Comparison of ENCODE assay signal across 15 mouse cellular contexts in the genomic region with DNA sequence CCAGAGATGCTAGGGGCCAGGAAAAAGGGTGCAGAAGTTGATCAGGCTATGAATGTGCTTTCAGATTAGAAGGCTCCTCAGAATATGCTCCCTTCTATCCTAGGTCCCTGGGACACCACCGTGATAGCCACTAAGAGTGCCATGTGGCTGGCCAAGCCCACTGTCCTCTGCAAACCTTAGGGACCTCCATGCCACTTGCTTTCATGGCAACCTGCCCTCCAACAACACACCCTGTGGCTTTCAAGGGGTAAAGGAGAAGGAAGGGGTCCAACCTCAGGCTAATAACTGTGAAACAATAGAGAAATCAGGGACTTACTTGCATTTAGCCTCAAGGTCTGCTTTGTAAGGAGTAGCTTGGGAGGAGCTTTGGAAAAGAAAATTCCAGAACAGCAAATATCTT. TPM values are rescaled to one million over a fixed set of nuclear protein-coding genes. Genes with fewer than 3 reads are reported as not detected.
DNase-seq lines count a peak whose midpoint lies in the region; ATAC-seq lines count a peak whose summit lies in the region.
"Had no signal": no experiment of that assay in that cellular context is flagged by ENCODE, and none has a peak within 500 bp of the region (broad histone marks: within the 10 kb centered on the region; RNA-seq: fewer than 3 reads in every experiment).

No protein-coding gene starts in this region.

- DNase-seq in cerebellum, adult 9-11 months = peak; percentile 77
- DNase-seq in cerebellum, adult 9-10 months = no peak
- no peak for DNase-seq in heart, adult 11 months
- DNase-seq in liver, embryonic 11.5 days (ENCODE audit: low spot score) = no peak
- no peak for DNase-seq in liver
- DNase-seq in cerebellum, postnatal 25 days = peak; percentile 54
- DNase-seq in right cerebral cortex, adult 2 months (ENCODE audit: low spot score in 2 of 2) = no peak

- WGBS in heart, embryonic 15.5 days = 96% methylated on average over 1 of the region's 1 CpGs
- WGBS in liver, embryonic 11.5 days = 84% methylated on average over 1 of the region's 1 CpGs

- no peak overlapping the region for H3K9ac ChIP-seq in heart, embryonic 15.5 days
- peak overlapping the region; percentile 31; the same call in 1 of the 2 replicates for H3K9ac ChIP-seq in liver, embryonic 11.5 days (ENCODE audit: low read depth, low read length)
- H3K9ac ChIP-seq: forebrain, postnatal 0 days; intestine, embryonic 15.5 days; neural tube, embryonic 15.5 days had no signal

- H3K4me1 ChIP-seq in heart, embryonic 15.5 days (replicated peaks) = peaks cover 30% of the 10 kb centered on the region
- peaks cover 33% of the 10 kb centered on the region for H3K4me1 ChIP-seq in liver, embryonic 11.5 days (replicated peaks; ENCODE audit: control insufficient read depth, insufficient read depth, low read length)

- peak overlapping the region; percentile 8; the same call in 1 of the 2 replicates for H3K4me3 ChIP-seq in heart, embryonic 15.5 days
- no peak overlapping the region; the same call in 1 of the 2 replicates for H3K4me3 ChIP-seq in liver, embryonic 11.5 days (ENCODE audit: low read depth, low read length)
- H3K4me3 ChIP-seq: embryonic facial prominence, embryonic 10.5 days; erythroblast, embryonic 14.5 days; intestine, embryonic 15.5 days; neural tube, embryonic 15.5 days had no signal

- H3K36me3 ChIP-seq in heart, embryonic 15.5 days = no peaks in the 10 kb centered on the region
- no peaks in the 10 kb centered on the region for H3K36me3 ChIP-seq in liver, embryonic 11.5 days (ENCODE audit: control insufficient read depth, insufficient read depth, low read length)
- H3K36me3 ChIP-seq: embryonic facial prominence, embryonic 10.5 days; intestine, embryonic 15.5 days; neural tube, embryonic 15.5 days had no signal

- ATAC-seq in heart, embryonic 15.5 days (replicated peaks; ENCODE audit: insufficient number of reproducible peaks, insufficient read depth, low FRiP score, low read depth) = no peak
- no peak for ATAC-seq in liver, embryonic 11.5 days (replicated peaks; ENCODE audit: low FRiP score)
- ATAC-seq: activated CD4-positive, CD25-positive, alpha-beta regulatory T cell, adult 4 months; intestine, embryonic 15.5 days had no signal

- H3K4me2 ChIP-seq in heart, embryonic 15.5 days = peak overlapping the region; percentile 26; the same call in 1 of the 2 replicates
- H3K4me2 ChIP-seq in liver, embryonic 11.5 days = peak overlapping the region; percentile 44
- H3K4me2 ChIP-seq: intestine, embryonic 15.5 days had no signal

- no peak overlapping the region; the same call in 1 of the 2 replicates for H3K27ac ChIP-seq in heart, embryonic 15.5 days
- no peak overlapping the region for H3K27ac ChIP-seq in liver, embryonic 11.5 days (ENCODE audit: low read depth, low read length)
- H3K27ac ChIP-seq: embryonic facial prominence, embryonic 10.5 days; intestine, embryonic 15.5 days; macrophage; neural tube, embryonic 15.5 days had no signal

- no peaks in the 10 kb centered on the region for H3K27me3 ChIP-seq in heart, embryonic 15.5 days
- H3K27me3 ChIP-seq in liver, embryonic 11.5 days (replicated peaks; ENCODE audit: control insufficient read depth, insufficient read depth, low read length) = no peaks in the 10 kb centered on the region
- H3K27me3 ChIP-seq: neural tube, embryonic 15.5 days had no signal

- H3K9me3 ChIP-seq in heart, embryonic 15.5 days (replicated peaks) = no peaks in the 10 kb centered on the region
- H3K9me3 ChIP-seq in liver, embryonic 11.5 days (ENCODE audit: control insufficient read depth, low read length) = no peaks in the 10 kb centered on the region
- H3K9me3 ChIP-seq: embryonic facial prominence, embryonic 10.5 days; intestine, embryonic 15.5 days; neural tube, embryonic 15.5 days had no signal

RNA-seq across cellular contexts. Expression of a gene that starts 3.4 kb away (rescaled TPM):
- 8.6 and 10.4 TPM in 2 replicates for polyA plus RNA-seq in heart, embryonic 15.5 days (2015; fragmentation: Nextera tagmentation; extraction: Ambion mirVana)
- 25.2 and 26.9 TPM in 2 replicates for polyA plus RNA-seq in liver, embryonic 11.5 days (2014; fragmentation: Nextera tagmentation; extraction: Ambion mirVana)

RNA-seq across cellular contexts. Expression of a gene that starts 30.4 kb away (rescaled TPM):
- polyA plus RNA-seq in heart, embryonic 15.5 days (2015; fragmentation: Nextera tagmentation; extraction: Ambion mirVana) = 0.10 and 0.26 TPM in 2 replicates
- polyA plus RNA-seq in liver, embryonic 11.5 days (2014; fragmentation: Nextera tagmentation; extraction: Ambion mirVana) = 0.13 TPM in 1 of 2 replicates, not detected in the other
- polyA plus RNA-seq: activated CD4-positive, CD25-positive, alpha-beta regulatory T cell, adult 4 months; erythroblast, embryonic 14.5 days; forebrain, postnatal 0 days; macrophage had no signal

RNA-seq across cellular contexts. Expression of a gene that starts 34.3 kb away (rescaled TPM):
- 105 and 117 TPM in 2 replicates for polyA plus RNA-seq in heart, embryonic 15.5 days (2015; fragmentation: Nextera tagmentation; extraction: Ambion mirVana)
- 149 and 156 TPM in 2 replicates for polyA plus RNA-seq in liver, embryonic 11.5 days (2014; fragmentation: Nextera tagmentation; extraction: Ambion mirVana)

RNA-seq across cellular contexts. Expression of a gene that starts 57.7 kb away (rescaled TPM):
- polyA plus RNA-seq in heart, embryonic 15.5 days (2015; fragmentation: Nextera tagmentation; extraction: Ambion mirVana) = 70.3 and 83.3 TPM in 2 replicates
- polyA plus RNA-seq in liver, embryonic 11.5 days (2014; fragmentation: Nextera tagmentation; extraction: Ambion mirVana) = 61.1 and 65.6 TPM in 2 replicates

Comparison
In these comparisons a context has a peak if more than half of its experiments do, and no peak if none do; other contexts are left out.
1. DNase-seq: peak in cerebellum, adult 9-11 months (single experiment) and cerebellum, postnatal 25 days (2 of 2); none in cerebellum, adult 9-10 months (single experiment), heart, adult 11 months (single experiment), liver, embryonic 11.5 days (single experiment), liver (single experiment) and right cerebral cortex, adult 2 months (0 of 2).